Mouse (Mus musculus): ENCODE measurements around the gene Pycr2. TPM values are rescaled to one million over a fixed set of nuclear protein-coding genes. Genes with fewer than 3 reads are reported as not detected.

Pycr2 gene
- total RNA-seq, 1 experiment from 2014 or later = 19.3 TPM

- no peak for ATAC-seq (ENCODE audit: extremely low read depth, insufficient number of reproducible peaks, low FRiP score, poor library complexity, severe bottlenecking)
Observed at GRCm38 (mm10) chr1:180902915-180903314, 1.2 kb upstream of the Pycr2 start.

GRCm38 (mm10) chr1:180903666-180904038 lies 441 bp upstream of the Pycr2 start:
- no peak for ATAC-seq (ENCODE audit: extremely low read depth, insufficient number of reproducible peaks, low FRiP score, poor library complexity, severe bottlenecking)

GRCm38 (mm10) chr1:180904815-180905080 lies 655 bp downstream of the Pycr2 start:
- ATAC-seq (ENCODE audit: extremely low read depth, insufficient number of reproducible peaks, low FRiP score, poor library complexity, severe bottlenecking) = no peak

GRCm38 (mm10) chr1:180905307-180905706 lies 1.2 kb downstream of the Pycr2 start:
- ATAC-seq (ENCODE audit: extremely low read depth, insufficient number of reproducible peaks, low FRiP score, poor library complexity, severe bottlenecking) = no peak

- ATAC-seq (ENCODE audit: extremely low read depth, insufficient number of reproducible peaks, low FRiP score, poor library complexity, severe bottlenecking) = no peak
Observed at GRCm38 (mm10) chr1:180905876-180906275, 1.8 kb downstream of the Pycr2 start.

- ATAC-seq (ENCODE audit: extremely low read depth, insufficient number of reproducible peaks, low FRiP score, poor library complexity, severe bottlenecking) = no peak
Observed at GRCm38 (mm10) chr1:180906461-180907147, 2.5 kb downstream of the Pycr2 start.

GRCm38 (mm10) chr1:180911138-180911537 lies 7.0 kb downstream of the Pycr2 start:
- ATAC-seq (ENCODE audit: extremely low read depth, insufficient number of reproducible peaks, low FRiP score, poor library complexity, severe bottlenecking) = no peak

GRCm38 (mm10) chr1:180911653-180912287 lies 7.7 kb downstream of the Pycr2 start:
- no peak for ATAC-seq (ENCODE audit: extremely low read depth, insufficient number of reproducible peaks, low FRiP score, poor library complexity, severe bottlenecking)

- no peak for ATAC-seq (ENCODE audit: extremely low read depth, insufficient number of reproducible peaks, low FRiP score, poor library complexity, severe bottlenecking)
Observed at GRCm38 (mm10) chr1:180912792-180913191, 8.7 kb downstream of the Pycr2 start.

GRCm38 (mm10) chr1:180913797-180914196 lies 9.7 kb downstream of the Pycr2 start:
- ATAC-seq (ENCODE audit: extremely low read depth, insufficient number of reproducible peaks, low FRiP score, poor library complexity, severe bottlenecking) = no peak

- 0 out of 2 replicates have a peak, but pooled peaks have one; percentile 21 for ATAC-seq (ENCODE audit: extremely low read depth, insufficient number of reproducible peaks, low FRiP score, poor library complexity, severe bottlenecking)
Observed at GRCm38 (mm10) chr1:180916425-180916824, 12.3 kb downstream of the Pycr2 start.

GRCm38 (mm10) chr1:180917053-180917452 lies 13.0 kb downstream of the Pycr2 start:
- no peak for ATAC-seq (ENCODE audit: extremely low read depth, insufficient number of reproducible peaks, low FRiP score, poor library complexity, severe bottlenecking)

- ATAC-seq (ENCODE audit: extremely low read depth, insufficient number of reproducible peaks, low FRiP score, poor library complexity, severe bottlenecking) = no peak
Observed at GRCm38 (mm10) chr1:180919686-180920085, 15.6 kb downstream of the Pycr2 start.

GRCm38 (mm10) chr1:180922273-180923048 lies 18.4 kb downstream of the Pycr2 start:
- ATAC-seq (ENCODE audit: extremely low read depth, insufficient number of reproducible peaks, low FRiP score, poor library complexity, severe bottlenecking) = peak; percentile 93

GRCm38 (mm10) chr1:180924737-180925136 lies 20.6 kb downstream of the Pycr2 start:
- ATAC-seq (ENCODE audit: extremely low read depth, insufficient number of reproducible peaks, low FRiP score, poor library complexity, severe bottlenecking) = no peak

- peak; percentile 46; the same call in 1 of the 2 replicates for ATAC-seq (ENCODE audit: extremely low read depth, insufficient number of reproducible peaks, low FRiP score, poor library complexity, severe bottlenecking)
Observed at GRCm38 (mm10) chr1:180926286-180926685, 22.2 kb downstream of the Pycr2 start.

- no peak for ATAC-seq (ENCODE audit: extremely low read depth, insufficient number of reproducible peaks, low FRiP score, poor library complexity, severe bottlenecking)
Observed at GRCm38 (mm10) chr1:180929599-180929998, 25.5 kb downstream of the Pycr2 start.

GRCm38 (mm10) chr1:180931106-180931505 lies 27.0 kb downstream of the Pycr2 start:
- no peak for ATAC-seq (ENCODE audit: extremely low read depth, insufficient number of reproducible peaks, low FRiP score, poor library complexity, severe bottlenecking)

GRCm38 (mm10) chr1:180933659-180934058 lies 29.6 kb downstream of the Pycr2 start:
- ATAC-seq (ENCODE audit: extremely low read depth, insufficient number of reproducible peaks, low FRiP score, poor library complexity, severe bottlenecking) = no peak

Data from neutrophil, adult 5-6 weeks (primary cell).